Mouse (Mus musculus) activated CD4-positive, CD25-positive, alpha-beta regulatory T cell, adult 9 weeks (primary cell): Measurements from ENCODE around the gene Nlrp4e. TPM values are rescaled to one million over a fixed set of nuclear protein-coding genes. Genes with fewer than 3 reads are reported as not detected.

Source experiments
- polyA plus RNA-seq: library from polyadenylated mRNA; unstranded; fragments of 100-300 nt; shearing (Covaris generic); gene quantifications from one replicate; pipeline ENCODE4 v1.2.1, GENCODE M21; 2017

The Nlrp4e gene
- not detected for polyA plus RNA-seq

DNA sequence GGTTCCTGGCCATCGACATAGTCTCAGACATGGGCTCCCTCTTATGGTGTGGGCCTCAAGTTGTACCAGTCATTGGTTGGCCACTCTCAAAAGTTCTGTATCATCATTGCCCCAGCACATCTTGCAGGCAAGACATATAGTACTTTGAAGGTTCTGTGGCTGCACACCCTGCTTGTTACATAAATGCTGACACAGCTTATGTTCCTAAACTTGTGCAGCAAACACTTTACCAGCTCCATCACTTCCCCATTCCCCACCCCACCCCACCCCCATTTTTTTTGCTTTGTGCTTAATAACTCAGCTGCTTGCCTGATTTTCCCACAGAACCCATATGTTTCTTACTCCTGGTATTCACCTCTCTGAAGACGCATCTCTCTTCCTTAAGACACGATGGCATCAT is at the start of gene Nlrp4e:
TSS of gene Nlrp4e (plus strand) at position 301 of the 400 bp plus-strand sequence.

DNA sequence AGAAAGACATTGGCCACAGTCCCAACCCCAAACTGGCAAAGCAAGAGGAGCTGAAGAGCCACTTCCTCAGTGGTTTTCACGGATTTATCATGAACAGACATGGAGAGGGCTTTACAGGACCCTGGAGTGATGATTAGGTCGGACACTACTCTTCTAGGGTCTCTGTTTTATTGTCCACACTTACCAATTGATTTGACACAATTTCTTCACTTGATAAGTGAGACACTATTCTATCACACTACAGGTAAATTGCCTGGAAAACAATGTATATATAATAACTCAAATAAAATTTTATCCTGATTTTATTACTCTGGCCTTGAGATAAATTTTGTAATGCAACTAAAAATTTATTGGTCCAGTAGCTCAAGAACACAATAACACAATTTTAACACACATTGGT is 49.4 kb upstream of the Nlrp4e start, which contains the start of gene Vmn1r166:
TSS of gene Vmn1r166 (minus strand) at position 101 of the 400 bp plus-strand sequence.

DNA sequence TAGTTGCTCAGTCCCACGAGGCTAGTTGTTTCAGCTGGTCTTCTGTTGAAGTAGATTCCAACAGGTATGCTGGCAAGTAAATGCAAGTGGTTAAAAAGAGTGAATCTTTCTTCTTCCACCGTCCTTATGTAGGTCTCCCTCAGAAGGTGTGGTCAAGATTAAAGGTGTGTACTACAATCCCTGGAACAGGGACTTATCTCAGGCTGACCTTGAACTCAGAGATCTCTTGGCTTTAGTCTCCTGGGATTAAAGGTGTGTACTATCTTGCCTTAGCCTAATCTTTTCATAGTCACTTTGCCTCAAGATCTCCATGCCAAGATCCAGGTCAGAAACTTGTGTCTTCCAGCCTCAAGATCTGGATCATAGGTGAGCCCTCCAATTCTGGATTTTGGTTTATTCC is 22.2 kb upstream of the Nlrp4e start, which contains the start of gene Gm6902:
TSS of gene Gm6902 (minus strand) at position 101 of the 400 bp plus-strand sequence.

DNA sequence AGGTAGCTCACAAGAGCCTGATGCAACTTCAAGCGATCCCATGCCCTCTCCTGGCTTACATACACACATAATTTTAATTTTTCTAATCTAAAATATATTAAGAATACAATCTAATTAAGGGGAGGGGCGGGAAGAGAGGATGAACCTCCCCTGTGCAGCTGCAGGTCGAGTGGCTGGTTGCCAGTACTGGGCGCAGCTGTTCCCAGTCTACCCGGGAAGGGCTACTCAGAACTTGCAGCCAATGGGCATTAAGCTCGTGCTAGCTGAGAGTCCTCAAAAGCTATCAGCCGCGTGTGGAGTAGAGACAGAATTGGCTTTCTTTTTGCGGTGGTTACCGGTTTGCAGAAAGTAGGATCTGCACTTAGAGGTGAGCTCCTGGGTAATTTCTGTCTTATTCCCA is 84.6 kb downstream of the Nlrp4e start, which contains the start of gene Nlrp5:
TSS of gene Nlrp5 (plus strand) at position 301 of the 400 bp plus-strand sequence.

Other genes starting within 250 kb of the Nlrp4e start
- not detected for gene Vmn1r163, start 245.7 kb upstream of the Nlrp4e start, polyA plus RNA-seq
- gene Gm8720, start 233.7 kb upstream of the Nlrp4e start, polyA plus RNA-seq = not detected
- gene Gm10662, start 156.7 kb upstream of the Nlrp4e start, polyA plus RNA-seq = not detected
- gene Vmn1r165, start 83.9 kb upstream of the Nlrp4e start, polyA plus RNA-seq = not detected
- not detected for gene Vmn1r166, start 49.5 kb upstream of the Nlrp4e start, polyA plus RNA-seq
- gene Gm6902, start 22.3 kb upstream of the Nlrp4e start, polyA plus RNA-seq = not detected
- not detected for gene Nlrp5, start 84.7 kb downstream of the Nlrp4e start, polyA plus RNA-seq
- not detected for gene Vmn1r167, start 206.0 kb downstream of the Nlrp4e start, polyA plus RNA-seq
- gene Vmn1r168, start 238.5 kb downstream of the Nlrp4e start, polyA plus RNA-seq = not detected